Mouse (Mus musculus) spleen, adult 2 months (tissue): Measurements from ENCODE around the gene Ncmap. TPM values are rescaled to one million over a fixed set of nuclear protein-coding genes. Genes with fewer than 3 reads are reported as not detected.
A peak's percentile ranks its signal among the peaks of the same experiment; 100 is the strongest.

Experiments
- DNase-seq, 2 experiments: peaks; one replicate each; pipeline versions ENCODE4 v3.0.0 to v3.0.0-alpha.2; 2012 to 2021; ENCODE audit warnings: low spot score in 2 of 2, low read depth in 1 of 2
- H3K27ac ChIP-seq: fragments of 200-500 bp; 2 replicates; pipeline ENCODE4 v1.5.1; 2012; ENCODE audit warnings: low read length, inconsistent platforms; ENCODE audit not compliant: insufficient read depth
- H3K27me3 ChIP-seq: fragments of 200-500 bp; 2 replicates; pipeline ENCODE4 v1.6.1; 2012; ENCODE audit warnings: mild to moderate bottlenecking, moderate library complexity, low read length, inconsistent platforms; ENCODE audit not compliant: control insufficient read depth, insufficient read depth
- H3K36me3 ChIP-seq: fragments of 200-500 bp; 2 replicates; pipeline ENCODE4 v1.6.1; 2012; ENCODE audit warnings: mild to moderate bottlenecking, low read length, inconsistent platforms; ENCODE audit not compliant: control insufficient read depth, insufficient read depth
- H3K4me1 ChIP-seq: fragments of 200-500 bp; 2 replicates; pipeline ENCODE4 v1.6.1; 2011; ENCODE audit warnings: inconsistent platforms; ENCODE audit not compliant: control insufficient read depth, insufficient read depth, insufficient read length
- H3K4me3 ChIP-seq: fragments of 200-500 bp; 2 replicates; pipeline ENCODE4 v1.5.1; 2011; ENCODE audit warnings: mild to moderate bottlenecking, inconsistent platforms; ENCODE audit not compliant: insufficient read depth, insufficient read length; ENCODE audit errors: extremely low read depth
- CTCF ChIP-seq: fragments of 200-500 bp; IDR thresholded peaks from 2 replicates; pipeline ENCODE4 v1.5.1; 2011; ENCODE audit warnings: mild to moderate bottlenecking, inconsistent platforms; ENCODE audit not compliant: insufficient read depth, insufficient read length, insufficient replicate concordance; ENCODE audit errors: extremely low read depth
- POLR2A ChIP-seq: fragments of 200-500 bp; IDR thresholded peaks from 2 replicates; pipeline ENCODE4 v1.6.1; 2011; ENCODE audit warnings: low read depth, low read length, inconsistent platforms
- WGBS: fragments of 180-500 bp; shearing (Covaris S2); methylation state at CpG from one replicate; pipeline ENCODE4 v1.1.7; 2018; 5-methylcytosine and 5-hydroxymethylcytosine counted together
- polyA plus RNA-seq: library from polyadenylated mRNA; depleted of rRNA; stranded (reverse); fragments of >200 nt; gene quantifications from 2 replicates; pipeline ENCODE4 v1.2.3, GENCODE M21; 2012

The Ncmap gene
- polyA plus RNA-seq, 1 experiment, result 1.2 TPM

- H3K4me1 ChIP-seq, result peaks cover 3% of the 10 kb centered on the region; the same call in 1 of the 2 replicates
- H3K4me3 ChIP-seq, result no peak overlapping the region
- no peak for DNase-seq
- 0 out of 2 replicates have a peak, but pooled peaks cover 2% of the 10 kb centered on the region for H3K36me3 ChIP-seq
- 96% methylated on average over 13 of the region's 13 CpGs for WGBS
- H3K27ac ChIP-seq, result no peak overlapping the region
- TF ChIP-seq POLR2A (no peak), CTCF (no peak)
- no peaks in the 10 kb centered on the region for H3K27me3 ChIP-seq
Measured at GRCm38 (mm10) chr4:135420961-135421360, 22.9 kb upstream of the Ncmap start.

- H3K27ac ChIP-seq, result no peak overlapping the region
- no peak for TF ChIP-seq CTCF
- TF ChIP-seq POLR2A, result no peak
- H3K4me3 ChIP-seq, result no peak overlapping the region
- H3K36me3 ChIP-seq, result 0 out of 2 replicates have a peak, but pooled peaks cover 2% of the 10 kb centered on the region
- peaks cover 3% of the 10 kb centered on the region; the same call in 1 of the 2 replicates for H3K4me1 ChIP-seq
- no peak for DNase-seq
- H3K27me3 ChIP-seq, result no peaks in the 10 kb centered on the region
- 93% methylated on average over 11 of the region's 11 CpGs for WGBS
Measured at GRCm38 (mm10) chr4:135420416-135420815, 22.4 kb upstream of the Ncmap start.

- no peak for TF ChIP-seq POLR2A
- no peak for TF ChIP-seq CTCF
- WGBS, result 93% methylated on average over 21 of the region's 21 CpGs
Measured at GRCm38 (mm10) chr4:135419996-135420395, 22.0 kb upstream of the Ncmap start.

GRCm38 (mm10) chr4:135416367-135416766 is 18.3 kb upstream of the Ncmap start:
- no peak for TF ChIP-seq POLR2A
- no peak for TF ChIP-seq CTCF
- peaks cover 3% of the 10 kb centered on the region; the same call in 1 of the 2 replicates for H3K4me1 ChIP-seq
- no peaks in the 10 kb centered on the region for H3K27me3 ChIP-seq
- 49% methylated on average over 21 of the region's 21 CpGs for WGBS
- DNase-seq, result peak in 1 of 2 experiments; percentile 17
- peak overlapping the region; percentile 43; the same call in 1 of the 2 replicates for H3K4me3 ChIP-seq
- H3K36me3 ChIP-seq, result 0 out of 2 replicates have a peak, but pooled peaks cover 2% of the 10 kb centered on the region
- H3K27ac ChIP-seq, result peak overlapping the region; percentile 70

More at GRCm38 (mm10) chr4:135419996-135420395, 22.0 kb upstream of the Ncmap start:
- 0 out of 2 replicates have a peak, but pooled peaks cover 2% of the 10 kb centered on the region for H3K36me3 ChIP-seq
- H3K27me3 ChIP-seq, result no peaks in the 10 kb centered on the region
- no peak for DNase-seq
- H3K4me1 ChIP-seq, result peaks cover 3% of the 10 kb centered on the region; the same call in 1 of the 2 replicates
- no peak overlapping the region for H3K27ac ChIP-seq
- no peak overlapping the region for H3K4me3 ChIP-seq

GRCm38 (mm10) chr4:135413491-135413890 is 15.5 kb upstream of the Ncmap start:
- no peak overlapping the region for H3K4me3 ChIP-seq
- H3K4me1 ChIP-seq, result peaks cover 3% of the 10 kb centered on the region; the same call in 1 of the 2 replicates
- H3K27ac ChIP-seq, result no peak overlapping the region
- H3K36me3 ChIP-seq, result no peaks in the 10 kb centered on the region
- no peak for DNase-seq
- no peaks in the 10 kb centered on the region for H3K27me3 ChIP-seq
- 87% methylated on average over 8 of the region's 8 CpGs for WGBS
- TF ChIP-seq CTCF (no peak), POLR2A (no peak)

GRCm38 (mm10) chr4:135411633-135412032 is 13.6 kb upstream of the Ncmap start:
- H3K27ac ChIP-seq, result no peak overlapping the region
- peak; percentile 42 to 59 for DNase-seq
- no peaks in the 10 kb centered on the region for H3K27me3 ChIP-seq
- TF ChIP-seq CTCF, result peak; percentile 97
- TF ChIP-seq POLR2A, result no peak
- no peaks in the 10 kb centered on the region for H3K36me3 ChIP-seq
- H3K4me1 ChIP-seq, result peaks cover 3% of the 10 kb centered on the region; the same call in 1 of the 2 replicates
- 27% methylated on average over 4 of the region's 4 CpGs for WGBS
- no peak overlapping the region for H3K4me3 ChIP-seq

- peak overlapping the region; percentile 49 for H3K27ac ChIP-seq
- H3K27me3 ChIP-seq, result no peaks in the 10 kb centered on the region
- peaks cover 2% of the 10 kb centered on the region; the same call in 1 of the 2 replicates for H3K4me1 ChIP-seq
- no peak overlapping the region for H3K4me3 ChIP-seq
- peak; percentile 23 to 66 for DNase-seq
- no peak for TF ChIP-seq CTCF
- TF ChIP-seq POLR2A, result no peak
- H3K36me3 ChIP-seq, result no peaks in the 10 kb centered on the region
- WGBS, result 20% methylated on average over 5 of the region's 5 CpGs
Measured at GRCm38 (mm10) chr4:135406180-135406579, 8.2 kb upstream of the Ncmap start.
